Mouse (Mus musculus) midbrain, embryonic 13.5 days (tissue): ENCODE data around the gene Anks6. TPM values are rescaled to one million over a fixed set of nuclear protein-coding genes. Genes with fewer than 3 reads are reported as not detected.

ENCODE experiments used
- ATAC-seq: fragments of 200-750 bp; cut with Nextera tagmentation; 2 replicates; pipeline ENCODE4 v1.8.0; 2017; ENCODE audit warnings: mild to moderate bottlenecking, moderate TSS enrichment, moderate library complexity
- H3K27ac ChIP-seq: fragments of 300-500 bp; sonication (generic); 2 replicates; pipeline ENCODE4 v1.5.1; 2015; ENCODE audit warnings: inconsistent platforms, mild to moderate bottlenecking, moderate library complexity
- H3K27me3 ChIP-seq: fragments of 300-500 bp; sonication (generic); 2 replicates; pipeline ENCODE4 v1.6.1; 2015; ENCODE audit warnings: mild to moderate bottlenecking, inconsistent platforms
- H3K36me3 ChIP-seq: fragments of 300-500 bp; sonication (generic); 2 replicates; pipeline ENCODE4 v1.6.1; 2015; ENCODE audit warnings: mild to moderate bottlenecking, inconsistent platforms
- H3K4me1 ChIP-seq: fragments of 300-500 bp; sonication (generic); replicated peaks from 2 replicates; pipeline ENCODE4 v1.6.1; 2015; ENCODE audit warnings: inconsistent platforms
- H3K4me2 ChIP-seq: fragments of 300-500 bp; sonication (generic); replicated peaks from 2 replicates; pipeline ENCODE4 v1.6.1; 2015; ENCODE audit warnings: moderate library complexity, mild to moderate bottlenecking, inconsistent platforms
- H3K4me3 ChIP-seq: fragments of 300-500 bp; sonication (generic); replicated peaks from 2 replicates; pipeline ENCODE4 v1.5.1; 2015; ENCODE audit warnings: mild to moderate bottlenecking, inconsistent platforms
- H3K9ac ChIP-seq: fragments of 300-500 bp; sonication (generic); replicated peaks from 2 replicates; pipeline ENCODE4 v1.6.1; 2015; ENCODE audit warnings: mild to moderate bottlenecking, inconsistent platforms
- H3K9me3 ChIP-seq: fragments of 300-500 bp; sonication (generic); 2 replicates; pipeline ENCODE4 v1.6.1; 2016; ENCODE audit warnings: mild to moderate bottlenecking, inconsistent platforms
- WGBS: fragments of 180-500 bp; shearing (Covaris S2); methylation state at CpG from one replicate; pipeline ENCODE4 v1.1.7; 2015; 5-methylcytosine and 5-hydroxymethylcytosine counted together
- polyA plus RNA-seq: library from polyadenylated mRNA; unstranded; fragments of >200 nt; fragmentation: Nextera tagmentation; extraction: Ambion mirVana; gene quantifications from 2 replicates; pipeline ENCODE4 v1.2.1, GENCODE M21; 2015

The Anks6 gene
- 3.9 and 4.4 TPM in 2 replicates for polyA plus RNA-seq

DNA sequence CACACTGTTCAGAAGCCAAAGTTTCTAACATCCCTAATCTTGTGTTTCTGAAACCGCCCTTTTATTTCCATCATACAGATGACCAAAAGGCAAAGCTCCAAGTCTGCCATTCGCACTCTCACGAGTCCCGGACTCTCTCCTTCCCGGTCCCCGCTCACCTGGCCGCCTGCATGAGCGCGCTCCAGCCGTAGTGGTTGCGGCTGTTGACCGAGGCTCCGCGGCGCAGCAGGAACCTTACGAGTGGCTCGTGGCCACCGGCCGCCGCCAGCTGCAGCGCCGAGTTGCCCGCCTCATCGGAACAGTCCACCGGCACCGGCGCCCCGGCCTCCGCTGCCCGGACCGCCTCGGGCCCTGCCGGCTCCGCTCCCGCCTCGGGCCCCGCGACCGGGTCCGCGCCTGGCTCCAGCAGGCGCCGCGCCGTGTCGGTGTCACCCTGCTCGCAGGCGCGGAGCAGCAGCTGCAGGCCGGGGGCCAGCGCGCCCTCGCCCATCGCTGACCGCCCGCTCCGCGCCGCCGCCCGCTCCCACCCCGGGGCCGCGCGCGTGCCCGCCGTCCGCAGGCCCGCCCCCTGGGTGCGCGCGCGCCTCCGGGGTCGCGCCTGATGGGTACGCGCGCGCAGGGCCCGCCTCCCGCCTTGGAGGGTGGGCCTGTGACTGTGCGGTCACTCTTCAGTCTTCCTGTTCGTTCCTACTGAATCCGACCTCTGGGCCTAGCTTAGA lies at the start of gene Anks6:
Anks6 (minus strand) TSS at position 637 of the 719 bp plus-strand sequence.
- H3K27me3 ChIP-seq, result peaks cover 3% of the 10 kb centered on the region; the same call in 1 of the 2 replicates
- H3K4me3 ChIP-seq, result peak within 1 kb of the TSS; percentile 76
- ATAC-seq, result peak; percentile 94
- peak within 1 kb of the TSS; percentile 79 for H3K27ac ChIP-seq
- H3K9ac ChIP-seq, result peak within 1 kb of the TSS; percentile 88
- under 1% methylated on average over 76 of the region's 86 CpGs for WGBS
- peaks cover 7% of the 10 kb centered on the region for H3K4me1 ChIP-seq
- no peaks in the 10 kb centered on the region for H3K36me3 ChIP-seq
- H3K9me3 ChIP-seq, result no peaks in the 10 kb centered on the region
- H3K4me2 ChIP-seq, result peak within 1 kb of the TSS; percentile 74

DNA sequence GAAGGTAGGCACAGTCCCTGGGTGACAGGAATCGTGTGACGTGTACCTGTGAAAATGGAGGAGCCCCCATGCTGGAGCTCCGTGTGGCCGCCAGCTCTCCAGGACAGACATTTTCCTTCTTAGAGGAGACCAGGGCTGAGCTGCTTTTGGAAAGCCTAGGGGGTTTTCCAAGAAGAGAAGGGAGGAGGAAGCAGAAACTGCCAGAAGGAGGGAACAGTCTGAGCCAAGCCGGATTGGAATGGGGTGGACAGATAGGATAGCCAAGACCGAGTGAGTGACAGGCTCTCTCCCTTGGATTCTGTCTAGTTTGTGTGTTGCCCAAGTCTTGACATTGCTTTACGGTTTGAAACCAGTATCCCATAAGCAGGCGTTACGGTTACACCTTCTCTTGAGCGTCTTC lies 46.3 kb upstream of the Anks6 start:
- ATAC-seq, result no peak

DNA sequence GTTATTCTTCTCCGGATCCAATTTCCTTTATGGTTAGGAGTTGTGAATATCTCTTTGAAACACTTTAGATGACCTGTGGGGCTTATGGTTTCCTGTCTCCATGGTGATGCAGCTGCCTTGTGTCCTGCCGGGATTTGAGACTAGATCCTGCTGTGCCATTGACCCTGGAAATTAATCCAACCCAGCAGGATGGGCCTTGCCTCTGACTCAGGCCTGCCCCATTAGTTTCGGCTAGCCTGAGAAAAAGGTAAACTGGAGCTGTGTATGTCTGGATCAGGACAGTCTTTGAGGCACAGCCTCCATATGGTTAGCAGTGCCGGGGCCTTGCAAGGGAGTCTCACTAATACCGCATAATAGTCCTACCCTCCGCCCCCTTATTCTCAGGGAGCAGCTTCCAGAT lies 36.4 kb upstream of the Anks6 start:
- Histone ChIP-seq H3K9ac (no peak overlapping the region), H3K4me2 (no peak overlapping the region; the same call in 1 of the 2 replicates), H3K4me1 (peaks cover 24% of the 10 kb centered on the region), H3K27me3 (peaks cover 56% of the 10 kb centered on the region), H3K36me3 (no peaks in the 10 kb centered on the region), H3K27ac (no peak overlapping the region), H3K9me3 (no peaks in the 10 kb centered on the region), H3K4me3 (no peak overlapping the region)
- 15% methylated on average over 6 of the region's 6 CpGs for WGBS
- ATAC-seq, result peak; percentile 51

More for the DNA sequence above, 46.3 kb upstream of the Anks6 start:
- Histone ChIP-seq H3K9ac (no peak overlapping the region), H3K36me3 (no peaks in the 10 kb centered on the region), H3K27me3 (no peaks in the 10 kb centered on the region), H3K9me3 (no peaks in the 10 kb centered on the region), H3K4me3 (no peak overlapping the region), H3K4me2 (no peak overlapping the region), H3K27ac (no peak overlapping the region), H3K4me1 (no peaks in the 10 kb centered on the region)
- WGBS, result 93% methylated on average over 10 of the region's 10 CpGs

DNA sequence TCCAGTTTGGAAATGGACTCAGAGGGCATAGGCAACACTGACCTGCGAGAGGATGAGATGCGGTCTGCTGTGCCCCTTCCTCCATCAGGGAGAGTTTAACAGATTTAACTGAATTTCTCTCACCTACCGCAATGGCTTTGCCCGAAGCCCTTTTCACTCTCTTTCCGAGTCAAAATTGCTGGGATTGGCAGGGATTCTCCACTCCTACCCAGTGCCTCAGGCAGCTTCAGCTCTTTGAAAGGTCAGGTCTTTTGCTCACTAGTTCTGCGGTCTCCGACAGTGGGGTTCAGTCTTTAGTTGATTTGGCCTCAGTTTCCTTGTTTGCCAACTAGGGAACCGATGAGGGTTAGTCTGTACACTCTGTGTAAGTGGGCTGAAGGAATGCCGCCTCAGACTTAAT lies 35.9 kb upstream of the Anks6 start:
- Histone ChIP-seq H3K9me3 (no peaks in the 10 kb centered on the region), H3K4me3 (0 out of 2 replicates have a peak overlapping the region, but pooled peaks have one; percentile 75), H3K9ac (no peak overlapping the region), H3K27ac (no peak overlapping the region), H3K36me3 (no peaks in the 10 kb centered on the region), H3K4me1 (peaks cover 24% of the 10 kb centered on the region), H3K27me3 (peaks cover 56% of the 10 kb centered on the region), H3K4me2 (peak overlapping the region; percentile 100)
- ATAC-seq, result 0 out of 2 replicates have a peak, but pooled peaks have one; percentile 15
- 11% methylated on average over 9 of the region's 9 CpGs for WGBS

DNA sequence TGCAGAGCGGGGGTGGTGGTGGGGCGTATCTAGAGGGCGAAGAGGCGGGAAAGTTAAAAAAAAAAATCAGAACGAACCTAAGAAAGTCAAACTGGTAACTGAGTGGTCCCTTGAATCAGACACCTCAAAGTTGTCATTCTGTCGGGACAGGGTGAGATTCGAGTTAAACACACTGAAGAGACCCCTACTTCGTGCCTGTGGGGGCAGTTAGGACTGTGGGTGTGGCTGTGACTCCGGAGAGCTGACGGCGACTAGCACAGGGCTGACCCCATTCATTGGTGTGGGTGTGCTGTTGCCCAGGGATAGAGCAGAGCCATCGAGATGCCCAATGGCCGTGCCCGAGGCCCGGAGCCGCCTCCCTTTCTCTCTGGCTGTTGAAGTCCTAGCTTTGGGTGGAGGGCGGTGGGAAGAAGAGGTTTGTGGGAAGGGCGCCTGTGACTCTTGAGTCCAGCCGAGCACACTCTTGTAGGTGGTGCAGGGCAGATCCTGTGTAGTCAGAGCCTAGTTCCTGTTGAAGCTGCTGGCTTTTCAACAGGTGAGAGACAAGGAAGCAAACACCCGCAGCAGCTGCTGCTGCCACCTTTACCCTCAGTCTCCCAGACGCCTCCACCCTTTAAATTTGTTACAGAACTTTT lies 35.3 kb upstream of the Anks6 start:
- Histone ChIP-seq H3K9ac (peak overlapping the region; percentile 75), H3K9me3 (no peaks in the 10 kb centered on the region), H3K4me1 (peaks cover 24% of the 10 kb centered on the region), H3K36me3 (no peaks in the 10 kb centered on the region), H3K27ac (no peak overlapping the region), H3K4me3 (peak overlapping the region; percentile 75), H3K27me3 (peaks cover 56% of the 10 kb centered on the region), H3K4me2 (peak overlapping the region; percentile 100)
- 2% methylated on average over 21 of the region's 21 CpGs for WGBS
- ATAC-seq, result peak; percentile 65

DNA sequence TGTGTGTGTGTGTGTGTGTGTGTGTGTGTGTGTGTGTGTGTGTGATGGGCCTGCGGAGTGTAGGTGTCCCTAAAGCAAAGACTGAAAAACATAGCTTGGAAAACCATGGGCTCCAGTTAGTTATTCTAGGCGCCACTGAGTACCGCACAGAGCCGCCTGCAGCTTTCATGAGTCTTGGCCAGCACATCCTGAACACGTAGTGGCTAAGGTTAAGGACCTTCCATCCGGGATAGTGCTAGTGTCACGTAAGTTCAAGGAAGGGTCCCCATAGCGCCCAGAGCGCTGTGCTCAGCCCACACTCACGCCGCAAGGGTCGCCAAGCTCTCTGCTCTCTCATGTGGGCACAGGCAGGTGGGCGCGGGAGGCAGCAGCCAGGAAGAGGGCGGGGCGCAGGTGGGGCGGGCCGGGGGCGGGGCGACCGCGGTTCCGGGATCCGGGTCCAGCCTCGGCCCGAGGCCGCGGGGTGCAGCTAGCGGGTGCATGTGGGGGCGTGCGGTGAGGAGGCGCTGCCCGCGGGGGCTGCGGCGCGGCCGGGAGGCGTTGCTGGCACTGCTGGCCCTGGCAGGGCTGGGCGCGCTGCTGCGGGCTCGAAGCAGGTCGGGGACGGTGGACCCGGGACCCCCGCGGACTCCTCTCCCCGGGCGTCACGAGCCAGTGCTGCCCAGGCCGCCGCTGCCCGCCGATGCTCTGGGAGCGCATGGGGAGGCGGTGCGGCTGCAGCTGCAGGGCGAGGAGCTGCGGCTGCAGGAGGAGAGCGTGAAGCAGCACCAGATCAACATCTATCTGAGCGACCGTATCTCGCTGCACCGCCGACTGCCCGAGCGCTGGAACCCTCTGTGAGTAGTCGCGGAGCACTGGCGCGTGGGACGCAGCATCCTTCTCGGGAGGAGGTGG lies 34.5 kb upstream of the Anks6 start, which contains the start of gene Galnt12:
Galnt12 (plus strand) TSS at position 417 of the 894 bp plus-strand sequence.
- WGBS, result 1% methylated on average over 74 of the region's 74 CpGs
- Histone ChIP-seq H3K4me1 (peaks cover 24% of the 10 kb centered on the region), H3K4me2 (peak within 1 kb of the TSS; percentile 100), H3K9ac (peak within 1 kb of the TSS; percentile 75), H3K4me3 (peak within 1 kb of the TSS; percentile 75), H3K27ac (no peak within 1 kb of the TSS), H3K9me3 (no peaks in the 10 kb centered on the region), H3K27me3 (peaks cover 56% of the 10 kb centered on the region), H3K36me3 (no peaks in the 10 kb centered on the region)
- ATAC-seq, result peak; percentile 79

DNA sequence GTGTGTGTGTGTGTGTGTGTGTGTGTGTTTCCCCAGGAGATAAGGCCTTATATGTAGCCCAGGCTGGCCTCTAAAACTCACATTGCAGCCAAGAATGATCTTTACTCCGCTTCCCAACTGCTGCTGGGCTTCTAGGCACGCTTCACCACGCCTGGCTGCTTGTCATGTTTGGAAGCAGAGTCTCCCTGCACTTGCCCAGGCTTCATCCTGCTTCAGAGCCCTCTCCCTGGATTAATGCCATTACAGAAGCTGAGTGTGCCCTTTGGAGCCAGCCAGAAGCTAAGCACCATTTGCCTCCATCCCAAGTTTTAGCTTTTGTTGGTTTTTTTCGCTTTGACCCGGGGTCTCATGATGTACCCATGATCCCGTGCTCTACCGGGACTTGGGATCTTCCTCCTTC lies 31.4 kb upstream of the Anks6 start:
- H3K9me3 ChIP-seq, result no peaks in the 10 kb centered on the region
- 84% methylated on average over 7 of the region's 7 CpGs for WGBS
- H3K9ac ChIP-seq, result no peak overlapping the region
- H3K4me3 ChIP-seq, result no peak overlapping the region
- no peaks in the 10 kb centered on the region for H3K36me3 ChIP-seq
- no peak overlapping the region for H3K27ac ChIP-seq
- no peak overlapping the region for H3K4me2 ChIP-seq
- ATAC-seq, result no peak
- peaks cover 33% of the 10 kb centered on the region for H3K27me3 ChIP-seq
- H3K4me1 ChIP-seq, result peaks cover 20% of the 10 kb centered on the region

DNA sequence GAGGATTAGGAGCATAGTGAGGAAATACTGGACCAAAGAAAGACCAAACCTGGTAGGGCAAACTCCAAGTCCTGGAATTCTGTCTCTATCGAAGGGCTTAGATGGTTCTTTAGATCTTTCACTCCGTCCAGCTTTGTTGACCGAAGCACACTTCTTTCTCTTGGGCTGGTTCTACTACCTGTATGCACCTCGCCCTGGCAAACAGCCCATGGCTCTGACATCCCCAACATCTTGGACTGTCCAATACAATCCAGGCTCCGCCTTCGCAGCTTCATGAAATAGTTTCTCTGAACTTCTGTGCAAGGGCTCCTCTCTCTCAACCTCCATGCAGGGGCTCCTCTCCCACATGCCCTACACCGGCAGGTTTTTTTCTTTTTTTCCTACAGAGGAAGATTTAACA lies 26.6 kb upstream of the Anks6 start:
- WGBS, result 92% methylated on average over 7 of the region's 7 CpGs
- Histone ChIP-seq H3K27ac (no peak overlapping the region), H3K4me3 (no peak overlapping the region), H3K27me3 (no peaks in the 10 kb centered on the region), H3K9ac (no peak overlapping the region), H3K36me3 (no peaks in the 10 kb centered on the region), H3K4me2 (no peak overlapping the region), H3K4me1 (no peaks in the 10 kb centered on the region), H3K9me3 (no peaks in the 10 kb centered on the region)
- no peak for ATAC-seq

DNA sequence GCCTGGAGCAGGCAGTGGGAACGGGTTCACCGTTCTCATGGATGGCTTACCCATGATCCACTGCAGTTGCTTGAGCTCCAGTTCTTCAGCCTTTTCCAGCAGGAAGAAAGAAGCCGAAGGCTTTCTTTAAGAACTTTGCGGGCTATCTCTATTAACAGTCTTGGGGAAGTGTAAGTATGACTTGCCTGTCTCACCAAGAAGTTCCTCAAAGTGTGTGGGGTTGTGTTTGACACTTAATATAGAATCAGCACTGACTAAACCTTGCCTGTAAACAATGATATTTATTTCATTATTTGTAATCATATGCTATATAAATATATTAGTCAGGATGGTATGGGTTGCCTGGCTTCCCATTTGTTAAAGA lies 23.4 kb upstream of the Anks6 start:
- Histone ChIP-seq H3K36me3 (no peaks in the 10 kb centered on the region), H3K9ac (no peak overlapping the region), H3K4me3 (no peak overlapping the region), H3K4me1 (0 out of 2 replicates have a peak, but pooled peaks cover 4% of the 10 kb centered on the region), H3K4me2 (no peak overlapping the region), H3K27ac (no peak overlapping the region), H3K27me3 (no peaks in the 10 kb centered on the region), H3K9me3 (no peaks in the 10 kb centered on the region)
- no peak for ATAC-seq
- 97% methylated on average over 4 of the region's 4 CpGs for WGBS

DNA sequence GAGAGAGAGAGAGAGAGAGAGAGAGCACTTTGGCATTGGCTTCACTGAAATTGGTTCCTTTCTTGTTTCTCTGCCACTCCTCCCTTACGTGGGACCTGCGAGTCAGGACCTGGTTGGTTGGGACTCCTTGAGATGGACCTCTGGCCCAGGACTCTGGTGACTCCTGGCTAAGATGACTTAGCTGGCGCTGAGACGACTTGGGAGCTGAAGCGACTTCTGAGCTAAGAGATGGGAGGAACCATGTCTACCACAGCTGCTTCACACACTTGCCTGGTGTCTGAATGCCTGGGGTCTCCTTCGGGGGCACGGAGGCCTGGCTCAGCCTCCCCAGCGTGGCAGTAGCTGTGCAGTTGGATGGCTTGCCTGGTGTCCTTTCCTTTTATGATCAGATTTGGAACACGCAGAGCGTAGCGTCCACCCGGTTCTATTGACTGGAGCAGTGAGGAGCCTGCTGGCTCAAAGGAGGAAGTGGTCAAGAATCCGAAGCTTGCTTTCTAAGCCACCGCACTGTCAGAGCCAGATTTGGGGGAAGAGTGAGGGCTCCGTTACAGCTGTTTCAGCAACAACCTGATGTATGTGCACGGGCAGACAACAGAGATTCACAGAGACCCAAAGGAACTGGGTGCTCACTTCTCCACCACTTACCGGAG lies 22.9 kb upstream of the Anks6 start:
- no peak overlapping the region for H3K27ac ChIP-seq
- 93% methylated on average over 17 of the region's 17 CpGs for WGBS
- ATAC-seq, result no peak

DNA sequence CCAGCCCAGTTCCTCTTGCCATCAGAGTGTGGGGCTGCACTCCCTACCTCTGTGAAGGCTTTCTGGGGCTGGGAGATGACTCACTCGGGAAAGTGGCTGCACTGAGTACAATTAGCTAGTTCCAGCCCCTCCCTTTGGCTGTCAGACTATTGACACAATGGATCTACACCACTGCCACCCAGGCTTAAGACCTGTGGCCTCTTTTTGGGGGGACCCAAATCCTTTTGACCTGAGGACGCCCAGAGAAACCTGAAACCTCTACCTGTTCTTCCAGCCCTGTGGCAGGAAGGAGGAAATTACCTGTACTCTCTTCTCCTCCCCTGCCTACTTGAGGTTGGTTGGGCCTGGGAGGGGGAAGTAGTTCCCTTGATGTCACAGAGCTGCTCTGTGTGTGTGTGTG lies 17.8 kb upstream of the Anks6 start:
- Histone ChIP-seq H3K9me3 (no peaks in the 10 kb centered on the region), H3K27ac (no peak overlapping the region), H3K27me3 (no peaks in the 10 kb centered on the region), H3K4me2 (no peak overlapping the region), H3K4me1 (0 out of 2 replicates have a peak, but pooled peaks cover 4% of the 10 kb centered on the region), H3K9ac (no peak overlapping the region), H3K4me3 (no peak overlapping the region), H3K36me3 (no peaks in the 10 kb centered on the region)
- no peak for ATAC-seq
- WGBS, result 32% methylated on average over 2 of the region's 2 CpGs

More for the DNA sequence above, 22.9 kb upstream of the Anks6 start:
- Histone ChIP-seq H3K4me3 (no peak overlapping the region), H3K27me3 (no peaks in the 10 kb centered on the region), H3K9me3 (no peaks in the 10 kb centered on the region), H3K4me2 (no peak overlapping the region), H3K4me1 (0 out of 2 replicates have a peak, but pooled peaks cover 4% of the 10 kb centered on the region), H3K36me3 (no peaks in the 10 kb centered on the region), H3K9ac (no peak overlapping the region)
